Mouse (Mus musculus) limb, embryonic 11.5 days (tissue): Measurements from ENCODE around the gene Emc1. TPM values are rescaled to one million over a fixed set of nuclear protein-coding genes. Genes with fewer than 3 reads are reported as not detected.
A peak's percentile ranks its signal among the peaks of the same experiment; 100 is the strongest.

ENCODE experiments used
- ATAC-seq: fragments of 200-750 bp; cut with Nextera tagmentation; 2 replicates; pipeline ENCODE4 v1.8.0; 2017; ENCODE audit warnings: low read depth; ENCODE audit not compliant: insufficient number of reproducible peaks, low FRiP score, low TSS enrichment
- DNase-seq: peaks from one replicate; pipeline ENCODE4 v3.0.0-alpha.2; 2015; ENCODE audit warnings: low spot score
- H3K27ac ChIP-seq: fragments of 300-500 bp; sonication (generic); replicated peaks from 2 replicates; pipeline ENCODE4 v1.5.1; 2014; ENCODE audit warnings: low read depth, mild to moderate bottlenecking, low read length
- H3K27me3 ChIP-seq: fragments of 300-500 bp; sonication (generic); 2 replicates; pipeline ENCODE4 v1.6.1; 2014; ENCODE audit warnings: mild to moderate bottlenecking, low read length, mixed read lengths; ENCODE audit not compliant: control insufficient read depth, insufficient read depth
- H3K36me3 ChIP-seq: fragments of 300-500 bp; sonication (generic); 2 replicates; pipeline ENCODE4 v1.6.1; 2014; ENCODE audit warnings: mild to moderate bottlenecking, low read length, moderate library complexity, mixed read lengths; ENCODE audit not compliant: control insufficient read depth, insufficient read depth
- H3K4me1 ChIP-seq: fragments of 300-500 bp; sonication (generic); 2 replicates; pipeline ENCODE4 v1.6.1; 2014; ENCODE audit warnings: low read length, mixed read lengths; ENCODE audit not compliant: control insufficient read depth, insufficient read depth
- H3K4me2 ChIP-seq: fragments of 300-500 bp; sonication (generic); 2 replicates; pipeline ENCODE4 v1.6.1; 2014; ENCODE audit warnings: low read depth, mild to moderate bottlenecking, moderate library complexity; ENCODE audit not compliant: severe bottlenecking
- H3K4me3 ChIP-seq: fragments of 300-500 bp; sonication (generic); 2 replicates; pipeline ENCODE4 v1.5.1; 2014; ENCODE audit warnings: low read depth, low read length
- H3K9ac ChIP-seq: fragments of 300-500 bp; sonication (generic); 2 replicates; pipeline ENCODE4 v1.6.1; 2014; ENCODE audit warnings: mild to moderate bottlenecking, low read length
- H3K9me3 ChIP-seq: fragments of 300-500 bp; sonication (generic); 2 replicates; pipeline ENCODE4 v1.6.1; 2016; ENCODE audit warnings: low read length; ENCODE audit not compliant: control insufficient read depth
- WGBS: fragments of 180-500 bp; shearing (Covaris S2); extraction: QIAGEN DNeasy Blood & Tissue Kit; methylation state at CpG from one replicate; pipeline ENCODE4 v1.1.7; 2014; 5-methylcytosine and 5-hydroxymethylcytosine counted together
- polyA plus RNA-seq: library from polyadenylated mRNA; unstranded; fragments of >200 nt; fragmentation: Nextera tagmentation; extraction: Ambion mirVana; gene quantifications from 2 replicates; pipeline ENCODE4 v1.2.1, GENCODE M21; 2014

The Emc1 gene
- polyA plus RNA-seq, 1 experiment from 2014 or later: 15.7 TPM

GRCm38 (mm10) chr4:139368038-139368437 is 15.7 kb downstream of the Emc1 start:
- DNase-seq (no peak), ATAC-seq (no peak)
- no peaks in the 10 kb centered on the region for H3K9me3 ChIP-seq
- H3K36me3 ChIP-seq: peaks cover 54% of the 10 kb centered on the region
- H3K4me3 ChIP-seq: no peak overlapping the region
- H3K4me2 ChIP-seq: no peak overlapping the region
- no peak overlapping the region for H3K27ac ChIP-seq
- 93% methylated on average over 5 of the region's 5 CpGs for WGBS
- H3K27me3 ChIP-seq: no peaks in the 10 kb centered on the region
- H3K4me1 ChIP-seq: no peaks in the 10 kb centered on the region
- no peak overlapping the region for H3K9ac ChIP-seq

DNA sequence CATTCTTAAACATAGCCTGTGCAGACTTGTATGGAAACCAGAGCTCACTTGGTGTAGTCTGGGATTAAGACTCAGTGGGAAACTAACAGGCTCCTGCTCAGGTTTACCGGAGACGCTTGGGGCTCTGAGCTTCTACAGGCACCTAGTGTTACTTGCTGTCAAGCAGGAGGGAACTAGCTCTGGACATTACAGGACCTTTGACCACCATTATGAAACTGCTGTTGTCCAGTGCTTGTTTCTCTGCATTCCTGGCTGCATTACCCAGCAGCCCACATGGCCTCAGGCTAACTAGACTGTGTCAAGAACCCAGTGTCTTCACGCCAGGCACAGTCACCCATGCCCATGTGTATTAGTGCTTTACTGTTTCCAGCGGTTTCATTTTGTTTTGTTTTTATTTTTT is 20.7 kb downstream of the Emc1 start:
- DNase-seq (no peak), ATAC-seq (no peak)
- Histone ChIP-seq H3K36me3 (peaks cover 33% of the 10 kb centered on the region), H3K27me3 (no peaks in the 10 kb centered on the region), H3K4me3 (no peak overlapping the region), H3K9me3 (no peaks in the 10 kb centered on the region), H3K27ac (no peak overlapping the region), H3K4me2 (no peak overlapping the region), H3K9ac (no peak overlapping the region), H3K4me1 (no peaks in the 10 kb centered on the region)
- 86% methylated on average over 4 of the region's 4 CpGs for WGBS

GRCm38 (mm10) chr4:139373531-139373930 is 21.1 kb downstream of the Emc1 start:
- Histone ChIP-seq H3K27me3 (no peaks in the 10 kb centered on the region), H3K36me3 (peaks cover 32% of the 10 kb centered on the region), H3K9ac (no peak overlapping the region), H3K4me2 (no peak overlapping the region), H3K9me3 (no peaks in the 10 kb centered on the region), H3K4me3 (no peak overlapping the region), H3K4me1 (no peaks in the 10 kb centered on the region), H3K27ac (no peak overlapping the region)
- WGBS: 89% methylated on average over 10 of the region's 10 CpGs
- no peak for ATAC-seq
- no peak for DNase-seq

- ATAC-seq (no peak), DNase-seq (no peak)
- WGBS: 14% methylated on average over 8 of the region's 8 CpGs
- H3K36me3 ChIP-seq: peaks cover 5% of the 10 kb centered on the region; the same call in 1 of the 2 replicates
- peak overlapping the region; percentile 73 for H3K9ac ChIP-seq
- no peak overlapping the region; the same call in 1 of the 2 replicates for H3K27ac ChIP-seq
- H3K27me3 ChIP-seq: no peaks in the 10 kb centered on the region
- no peaks in the 10 kb centered on the region for H3K9me3 ChIP-seq
- peak overlapping the region; percentile 95 for H3K4me3 ChIP-seq
- peak overlapping the region; percentile 60 for H3K4me2 ChIP-seq
- peaks cover 5% of the 10 kb centered on the region; the same call in 1 of the 2 replicates for H3K4me1 ChIP-seq
Measured at GRCm38 (mm10) chr4:139379719-139380118, 27.3 kb downstream of the Emc1 start.

DNA sequence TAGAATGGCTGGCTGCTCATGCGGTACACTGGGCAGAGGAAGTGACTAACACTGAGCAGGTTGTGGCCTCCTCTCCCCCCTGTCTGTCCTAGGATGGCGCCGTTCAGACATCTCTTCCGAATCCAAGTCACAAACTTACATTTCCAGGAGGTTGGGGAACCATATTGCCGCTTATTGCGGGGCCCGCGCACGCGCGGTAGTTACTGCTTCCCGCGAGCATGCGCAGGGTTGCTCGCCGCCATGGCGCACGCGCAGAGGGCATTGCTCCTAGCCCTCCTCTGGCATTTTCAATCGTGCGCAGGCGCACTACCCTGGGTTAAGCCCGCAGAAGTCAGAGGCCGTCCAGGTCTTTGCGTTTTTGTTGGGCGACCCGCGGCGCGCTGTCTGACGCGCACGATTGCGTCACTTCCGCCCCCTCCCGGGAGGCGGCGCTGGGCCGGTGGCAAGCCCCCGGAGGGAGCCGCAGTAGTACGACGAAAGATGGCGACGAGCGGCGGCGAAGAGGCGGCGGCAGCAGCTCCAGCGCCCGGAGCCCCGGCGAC is 27.9 kb downstream of the Emc1 start:
- Histone ChIP-seq H3K9me3 (no peaks in the 10 kb centered on the region), H3K4me1 (peaks cover 5% of the 10 kb centered on the region; the same call in 1 of the 2 replicates), H3K4me2 (peak overlapping the region; percentile 81), H3K36me3 (peaks cover 5% of the 10 kb centered on the region; the same call in 1 of the 2 replicates), H3K9ac (peak overlapping the region; percentile 81), H3K27me3 (no peaks in the 10 kb centered on the region), H3K27ac (peak overlapping the region; percentile 36; the same call in 1 of the 2 replicates), H3K4me3 (peak overlapping the region; percentile 95)
- DNase-seq: peak; percentile 100
- under 1% methylated on average over 54 of the region's 54 CpGs for WGBS
- peak; percentile 97 for ATAC-seq

DNA sequence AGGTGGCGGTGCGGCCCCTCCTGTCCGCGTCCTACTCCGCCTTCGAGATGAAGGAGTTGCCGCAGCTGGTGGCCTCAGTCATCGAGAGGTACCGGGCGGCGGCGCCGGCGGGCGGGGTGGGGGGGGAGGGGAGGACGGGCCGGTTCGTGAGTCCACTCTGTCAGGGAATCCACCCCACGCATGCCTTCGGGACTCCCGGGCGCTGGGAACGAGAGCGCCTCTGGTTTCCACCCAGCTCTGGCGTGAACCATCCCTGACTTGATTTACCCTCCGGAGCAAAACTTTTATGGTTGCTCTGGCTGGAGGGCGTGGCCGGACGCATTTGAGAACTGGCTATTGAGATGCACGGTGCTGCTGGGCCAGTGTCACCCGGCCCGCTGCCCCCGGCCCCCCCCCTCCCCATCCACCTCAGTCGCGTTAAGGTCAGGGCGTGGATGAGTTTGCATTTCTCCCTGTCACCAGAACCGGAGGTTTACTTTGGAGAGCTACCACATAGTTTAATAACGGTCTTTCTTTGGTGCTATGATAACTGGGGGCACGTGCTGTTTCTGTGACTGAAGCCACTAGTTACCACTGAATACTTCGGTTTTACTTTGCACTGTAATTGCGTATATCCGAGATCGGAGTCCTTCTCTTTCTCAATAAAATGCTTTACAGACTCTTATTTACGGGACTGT is 28.5 kb downstream of the Emc1 start:
- ATAC-seq: peak; percentile 41
- peaks cover 5% of the 10 kb centered on the region; the same call in 1 of the 2 replicates for H3K4me1 ChIP-seq
- peaks cover 4% of the 10 kb centered on the region; the same call in 1 of the 2 replicates for H3K36me3 ChIP-seq
- H3K27ac ChIP-seq: peak overlapping the region; percentile 36; the same call in 1 of the 2 replicates
- H3K9ac ChIP-seq: peak overlapping the region; percentile 81
- no peaks in the 10 kb centered on the region for H3K27me3 ChIP-seq
- H3K4me2 ChIP-seq: peak overlapping the region; percentile 81
- DNase-seq: no peak
- 4% methylated on average over 38 of the region's 44 CpGs for whole genome bisulfite sequencing
- H3K9me3 ChIP-seq: no peaks in the 10 kb centered on the region
- peak overlapping the region; percentile 95 for H3K4me3 ChIP-seq

- Histone ChIP-seq H3K4me1 (peaks cover 5% of the 10 kb centered on the region; the same call in 1 of the 2 replicates), H3K36me3 (peaks cover 3% of the 10 kb centered on the region; the same call in 1 of the 2 replicates), H3K27me3 (no peaks in the 10 kb centered on the region), H3K4me3 (peak overlapping the region; percentile 95), H3K9me3 (no peaks in the 10 kb centered on the region), H3K4me2 (peak overlapping the region; percentile 81), H3K27ac (no peak overlapping the region), H3K9ac (peak overlapping the region; percentile 81; the same call in 1 of the 2 replicates)
- DNase-seq (no peak), ATAC-seq (no peak)
- 58% methylated on average over 4 of the region's 4 CpGs for WGBS
Measured at GRCm38 (mm10) chr4:139381452-139381845, 29.1 kb downstream of the Emc1 start.

GRCm38 (mm10) chr4:139382231-139382630 is 29.8 kb downstream of the Emc1 start:
- H3K27me3 ChIP-seq: no peaks in the 10 kb centered on the region
- no peak overlapping the region for H3K4me3 ChIP-seq
- no peaks in the 10 kb centered on the region for H3K9me3 ChIP-seq
- peaks cover under 1% of the 10 kb centered on the region; the same call in 1 of the 2 replicates for H3K36me3 ChIP-seq
- DNase-seq (no peak), ATAC-seq (no peak)
- no peak overlapping the region for H3K4me2 ChIP-seq
- no peak overlapping the region for H3K27ac ChIP-seq
- 82% methylated on average over 7 of the region's 7 CpGs for WGBS
- no peak overlapping the region for H3K9ac ChIP-seq
- H3K4me1 ChIP-seq: peaks cover 5% of the 10 kb centered on the region; the same call in 1 of the 2 replicates
